Mouse (Mus musculus): ENCODE results near the gene Tbc1d25. TPM values are rescaled to one million over a fixed set of nuclear protein-coding genes. Genes with fewer than 3 reads are reported as not detected.

The Tbc1d25 gene
- polyA plus RNA-seq, 1 experiment from 2014 or later, result 23.7 TPM

GRCm38 (mm10) chrX:8132017-8132976, 43.7 kb downstream of the Tbc1d25 start, which contains the start of gene Wdr13:
Gene Wdr13, minus strand, starts transcription at chrX:8132892.
- no peaks in the 10 kb centered on the region for H3K4me1 ChIP-seq (ENCODE audit: control insufficient read depth, insufficient read depth, low read length)
- peak within 1 kb of the TSS; percentile 45 for H3K4me3 ChIP-seq (ENCODE audit: low read depth, low read length)
- no peaks in the 10 kb centered on the region for H3K9me3 ChIP-seq (ENCODE audit: control insufficient read depth, low read length)
- H3K4me2 ChIP-seq (ENCODE audit: low read depth, low read length), result peak within 1 kb of the TSS; percentile 41
- peak within 1 kb of the TSS; percentile 58 for H3K9ac ChIP-seq (replicated peaks; ENCODE audit: low read depth, low read length)
- no peaks in the 10 kb centered on the region for H3K27me3 ChIP-seq (ENCODE audit: control insufficient read depth, insufficient read depth, low read length)
- peak within 1 kb of the TSS; percentile 88 for H3K27ac ChIP-seq (ENCODE audit: low read depth, low read length)
- ATAC-seq (ENCODE audit: low read depth), result peak; percentile 85
- H3K36me3 ChIP-seq (ENCODE audit: control insufficient read depth, insufficient read depth, low read length), result no peaks in the 10 kb centered on the region
- WGBS, result 16% methylated on average over 37 of the region's 40 CpGs

GRCm38 (mm10) chrX:8131393-8131792, 44.6 kb downstream of the Tbc1d25 start:
- no peaks in the 10 kb centered on the region for H3K4me1 ChIP-seq (ENCODE audit: control insufficient read depth, insufficient read depth, low read length)
- no peak overlapping the region for H3K27ac ChIP-seq (ENCODE audit: low read depth, low read length)
- WGBS, result 91% methylated on average over 17 of the region's 17 CpGs
- no peak overlapping the region for H3K9ac ChIP-seq (replicated peaks; ENCODE audit: low read depth, low read length)
- H3K9me3 ChIP-seq (ENCODE audit: control insufficient read depth, low read length), result no peaks in the 10 kb centered on the region
- no peaks in the 10 kb centered on the region for H3K36me3 ChIP-seq (ENCODE audit: control insufficient read depth, insufficient read depth, low read length)
- H3K4me2 ChIP-seq (ENCODE audit: low read depth, low read length), result peak overlapping the region; percentile 41
- no peaks in the 10 kb centered on the region for H3K27me3 ChIP-seq (ENCODE audit: control insufficient read depth, insufficient read depth, low read length)
- ATAC-seq (ENCODE audit: low read depth), result peak; percentile 11; the same call in 1 of the 2 replicates
- H3K4me3 ChIP-seq (ENCODE audit: low read depth, low read length), result peak overlapping the region; percentile 45

GRCm38 (mm10) chrX:8125235-8125634, 50.7 kb downstream of the Tbc1d25 start:
- Histone ChIP-seq H3K27me3 (ENCODE audit: control insufficient read depth, insufficient read depth, low read length) (no peaks in the 10 kb centered on the region), H3K9me3 (ENCODE audit: control insufficient read depth, low read length) (no peaks in the 10 kb centered on the region), H3K4me3 (ENCODE audit: low read depth, low read length) (no peak overlapping the region), H3K9ac (replicated peaks; ENCODE audit: low read depth, low read length) (no peak overlapping the region), H3K4me1 (ENCODE audit: control insufficient read depth, insufficient read depth, low read length) (no peaks in the 10 kb centered on the region), H3K4me2 (ENCODE audit: low read depth, low read length) (no peak overlapping the region), H3K27ac (ENCODE audit: low read depth, low read length) (no peak overlapping the region), H3K36me3 (ENCODE audit: control insufficient read depth, insufficient read depth, low read length) (no peaks in the 10 kb centered on the region)
- WGBS, result 83% methylated on average over 7 of the region's 7 CpGs
- ATAC-seq (ENCODE audit: low read depth), result no peak

- ATAC-seq (ENCODE audit: low read depth), result no peak
- H3K27me3 ChIP-seq (ENCODE audit: control insufficient read depth, insufficient read depth, low read length), result no peaks in the 10 kb centered on the region
- H3K4me3 ChIP-seq (ENCODE audit: low read depth, low read length), result no peak overlapping the region
- H3K36me3 ChIP-seq (ENCODE audit: control insufficient read depth, insufficient read depth, low read length), result no peaks in the 10 kb centered on the region
- H3K4me1 ChIP-seq (ENCODE audit: control insufficient read depth, insufficient read depth, low read length), result no peaks in the 10 kb centered on the region
- no peak overlapping the region for H3K27ac ChIP-seq (ENCODE audit: low read depth, low read length)
- no peaks in the 10 kb centered on the region for H3K9me3 ChIP-seq (ENCODE audit: control insufficient read depth, low read length)
- H3K4me2 ChIP-seq (ENCODE audit: low read depth, low read length), result no peak overlapping the region
- H3K9ac ChIP-seq (replicated peaks; ENCODE audit: low read depth, low read length), result no peak overlapping the region
- 83% methylated on average over 6 of the region's 6 CpGs for WGBS
Observed at GRCm38 (mm10) chrX:8123821-8124470, 52.0 kb downstream of the Tbc1d25 start.

- H3K4me1 ChIP-seq (ENCODE audit: control insufficient read depth, insufficient read depth, low read length), result no peaks in the 10 kb centered on the region
- H3K4me3 ChIP-seq (ENCODE audit: low read depth, low read length), result no peak overlapping the region
- no peak overlapping the region for H3K9ac ChIP-seq (replicated peaks; ENCODE audit: low read depth, low read length)
- H3K27ac ChIP-seq (ENCODE audit: low read depth, low read length), result no peak overlapping the region
- no peaks in the 10 kb centered on the region for H3K27me3 ChIP-seq (ENCODE audit: control insufficient read depth, insufficient read depth, low read length)
- H3K36me3 ChIP-seq (ENCODE audit: control insufficient read depth, insufficient read depth, low read length), result no peaks in the 10 kb centered on the region
- no peak overlapping the region for H3K4me2 ChIP-seq (ENCODE audit: low read depth, low read length)
- no peak for ATAC-seq (ENCODE audit: low read depth)
- no peaks in the 10 kb centered on the region for H3K9me3 ChIP-seq (ENCODE audit: control insufficient read depth, low read length)
Observed at GRCm38 (mm10) chrX:8117264-8117663, 58.7 kb downstream of the Tbc1d25 start.

- H3K9me3 ChIP-seq (ENCODE audit: control insufficient read depth, low read length), result no peaks in the 10 kb centered on the region
- H3K4me2 ChIP-seq (ENCODE audit: low read depth, low read length), result no peak overlapping the region
- no peak overlapping the region for H3K9ac ChIP-seq (replicated peaks; ENCODE audit: low read depth, low read length)
- no peaks in the 10 kb centered on the region for H3K36me3 ChIP-seq (ENCODE audit: control insufficient read depth, insufficient read depth, low read length)
- H3K27ac ChIP-seq (ENCODE audit: low read depth, low read length), result no peak overlapping the region
- 80% methylated on average over 4 of the region's 4 CpGs for WGBS
- H3K4me1 ChIP-seq (ENCODE audit: control insufficient read depth, insufficient read depth, low read length), result no peaks in the 10 kb centered on the region
- H3K27me3 ChIP-seq (ENCODE audit: control insufficient read depth, insufficient read depth, low read length), result no peaks in the 10 kb centered on the region
- no peak for ATAC-seq (ENCODE audit: low read depth)
- H3K4me3 ChIP-seq (ENCODE audit: low read depth, low read length), result no peak overlapping the region
Observed at GRCm38 (mm10) chrX:8115275-8115674, 60.7 kb downstream of the Tbc1d25 start.

GRCm38 (mm10) chrX:8105019-8105418, 71.0 kb downstream of the Tbc1d25 start:
- Histone ChIP-seq H3K4me2 (ENCODE audit: low read depth, low read length) (no peak overlapping the region), H3K36me3 (ENCODE audit: control insufficient read depth, insufficient read depth, low read length) (no peaks in the 10 kb centered on the region), H3K9ac (replicated peaks; ENCODE audit: low read depth, low read length) (no peak overlapping the region), H3K27me3 (ENCODE audit: control insufficient read depth, insufficient read depth, low read length) (no peaks in the 10 kb centered on the region), H3K27ac (ENCODE audit: low read depth, low read length) (no peak overlapping the region), H3K4me3 (ENCODE audit: low read depth, low read length) (no peak overlapping the region), H3K9me3 (ENCODE audit: control insufficient read depth, low read length) (no peaks in the 10 kb centered on the region), H3K4me1 (ENCODE audit: control insufficient read depth, insufficient read depth, low read length) (no peaks in the 10 kb centered on the region)
- WGBS, result 94% methylated on average over 3 of the region's 3 CpGs
- no peak for ATAC-seq (ENCODE audit: low read depth)
